Mouse (Mus musculus) liver (tissue): Measurements from ENCODE around the gene Resf1.
"Not testable (repeated sequence)": the region's sequence is repeated elsewhere in the genome, so short reads cannot be mapped to it uniquely, and the experiment has no call there.

Source experiments
- DNase-seq: peaks from one replicate; pipeline ENCODE4 v3.0.0-alpha.2; 2020; ENCODE audit warnings: mixed read lengths

Resf1 gene

GRCm38 (mm10) chr6:149348211-149348610 is 39.0 kb downstream of the Resf1 start:
- DNase-seq, result not testable (repeated sequence)

- DNase-seq, result no peak
Observed at GRCm38 (mm10) chr6:149354826-149355495, 45.7 kb downstream of the Resf1 start.

- peak; percentile 12 for DNase-seq
Observed at GRCm38 (mm10) chr6:149355799-149356198, 46.6 kb downstream of the Resf1 start.

- no peak for DNase-seq
Observed at GRCm38 (mm10) chr6:149357155-149357554, 47.9 kb downstream of the Resf1 start.

GRCm38 (mm10) chr6:149362533-149362932 is 53.3 kb downstream of the Resf1 start:
- not testable (repeated sequence) for DNase-seq

GRCm38 (mm10) chr6:149365975-149366374 is 56.8 kb downstream of the Resf1 start:
- DNase-seq, result not testable (repeated sequence)

GRCm38 (mm10) chr6:149366403-149366802 is 57.2 kb downstream of the Resf1 start:
- DNase-seq, result no peak

GRCm38 (mm10) chr6:149374986-149375457 is 65.8 kb downstream of the Resf1 start:
- DNase-seq, result peak; percentile 75

- no peak for DNase-seq
Observed at GRCm38 (mm10) chr6:149383531-149383930, 74.3 kb downstream of the Resf1 start.
